Mouse (Mus musculus) MEL-GATA-1-ER (cell line): ENCODE measurements around the gene Ankrd63.
A peak's percentile ranks its signal among the peaks of the same experiment; 100 is the strongest.

Source experiments
- DNase-seq: peaks from one replicate; pipeline ENCODE4 v3.0.0-alpha.2; 2012; ENCODE audit warnings: low read depth; ENCODE audit errors: extremely low read depth

Gene Ankrd63

GRCm38 (mm10) chr2:118726873-118727272 is 23.1 kb upstream of the Ankrd63 start:
- no peak for DNase-seq

- no peak for DNase-seq
These were observed 21.7 kb upstream of the Ankrd63 start for GRCm38 (mm10) chr2:118725511-118725910.

GRCm38 (mm10) chr2:118723693-118724486 is 20.1 kb upstream of the Ankrd63 start:
- DNase-seq, result no peak

GRCm38 (mm10) chr2:118716677-118717076 is 12.9 kb upstream of the Ankrd63 start:
- DNase-seq, result no peak

GRCm38 (mm10) chr2:118714230-118714629 is 10.5 kb upstream of the Ankrd63 start:
- DNase-seq, result no peak

- DNase-seq, result no peak
These were observed 9.9 kb upstream of the Ankrd63 start for GRCm38 (mm10) chr2:118713631-118714030.

GRCm38 (mm10) chr2:118711038-118711494 is 7.3 kb upstream of the Ankrd63 start:
- no peak for DNase-seq

- no peak for DNase-seq
These were observed 6.0 kb upstream of the Ankrd63 start for GRCm38 (mm10) chr2:118709655-118710221.

- no peak for DNase-seq
These were observed 4.7 kb upstream of the Ankrd63 start for GRCm38 (mm10) chr2:118708472-118708871.

- no peak for DNase-seq
These were observed 2.7 kb upstream of the Ankrd63 start for GRCm38 (mm10) chr2:118706436-118706835.

GRCm38 (mm10) chr2:118702883-118703761 is 641 bp downstream of the Ankrd63 start:
- no peak for DNase-seq

- no peak for DNase-seq
These were observed 1.5 kb downstream of the Ankrd63 start for GRCm38 (mm10) chr2:118701971-118702882.

- DNase-seq, result no peak
These were observed 2.6 kb downstream of the Ankrd63 start for GRCm38 (mm10) chr2:118701161-118701560.

- DNase-seq, result peak; percentile 50
These were observed 3.3 kb downstream of the Ankrd63 start for GRCm38 (mm10) chr2:118700179-118701062.

GRCm38 (mm10) chr2:118697955-118698354 is 5.8 kb downstream of the Ankrd63 start:
- DNase-seq, result no peak

- DNase-seq, result no peak
These were observed 6.4 kb downstream of the Ankrd63 start for GRCm38 (mm10) chr2:118697311-118697877.

- DNase-seq, result no peak
These were observed 7.1 kb downstream of the Ankrd63 start for GRCm38 (mm10) chr2:118696451-118697308.

- DNase-seq, result peak; percentile 57
These were observed 8.0 kb downstream of the Ankrd63 start for GRCm38 (mm10) chr2:118695677-118696232.
